Mouse (Mus musculus) neutrophil, adult 5-6 weeks (primary cell): ENCODE results near the gene Napa. TPM values are rescaled to one million over a fixed set of nuclear protein-coding genes. Genes with fewer than 3 reads are reported as not detected.

Source experiments
- ATAC-seq: fragments of 151-379, 151-347 bp; 2 replicates; pipeline ENCODE4 v1.8.0; 2017; ENCODE audit warnings: mild to moderate bottlenecking, moderate TSS enrichment; ENCODE audit not compliant: insufficient number of reproducible peaks, poor library complexity, low FRiP score, severe bottlenecking; ENCODE audit errors: extremely low read depth
- total RNA-seq: library from RNA; stranded (forward); fragments of 200-1000 nt; gene quantifications from 2 replicates; pipeline ENCODE4 v1.2.3, GENCODE M21; 2017

The Napa gene
- total RNA-seq, 1 experiment from 2014 or later: 75.3 TPM

DNA sequence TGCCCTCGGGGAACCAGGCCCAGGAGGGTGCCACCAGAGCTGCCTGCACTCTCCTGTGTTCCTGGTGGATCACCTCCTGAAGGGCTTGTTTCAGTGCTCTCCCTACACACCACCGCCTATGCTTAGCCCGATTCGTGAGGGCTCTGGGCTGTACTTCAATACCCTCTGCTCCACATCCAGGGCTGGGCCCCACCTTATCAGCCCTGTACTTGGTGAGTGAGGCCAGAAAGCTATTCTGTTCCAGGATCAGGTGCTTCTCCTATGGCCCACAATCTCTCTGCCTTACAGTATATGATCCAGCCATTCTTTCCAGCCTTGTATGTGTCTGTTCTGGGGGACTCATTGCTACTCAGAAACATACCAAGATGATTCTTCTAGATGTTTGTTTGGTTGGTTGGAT lies 14.9 kb upstream of the Napa start:
- ATAC-seq: no peak

DNA sequence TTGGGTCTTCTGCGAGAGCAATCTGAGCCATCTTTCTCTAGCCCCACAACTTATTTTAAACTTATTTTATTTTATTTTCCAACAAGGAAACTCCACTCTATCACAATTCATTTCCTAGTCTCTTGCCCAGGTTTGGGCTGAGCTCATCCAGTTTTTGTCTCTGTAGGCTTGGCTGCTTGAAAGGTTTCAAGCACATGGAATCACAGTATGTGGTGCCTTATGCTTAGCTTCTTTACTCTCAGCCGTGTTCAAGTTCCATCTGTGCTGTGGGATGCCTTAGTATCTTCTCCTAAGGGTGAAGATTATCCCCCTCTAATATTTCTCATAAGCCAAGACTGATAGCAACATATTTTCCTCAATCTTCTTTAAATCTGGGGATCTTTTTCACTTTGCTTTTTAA lies 10.7 kb upstream of the Napa start:
- no peak for ATAC-seq

DNA sequence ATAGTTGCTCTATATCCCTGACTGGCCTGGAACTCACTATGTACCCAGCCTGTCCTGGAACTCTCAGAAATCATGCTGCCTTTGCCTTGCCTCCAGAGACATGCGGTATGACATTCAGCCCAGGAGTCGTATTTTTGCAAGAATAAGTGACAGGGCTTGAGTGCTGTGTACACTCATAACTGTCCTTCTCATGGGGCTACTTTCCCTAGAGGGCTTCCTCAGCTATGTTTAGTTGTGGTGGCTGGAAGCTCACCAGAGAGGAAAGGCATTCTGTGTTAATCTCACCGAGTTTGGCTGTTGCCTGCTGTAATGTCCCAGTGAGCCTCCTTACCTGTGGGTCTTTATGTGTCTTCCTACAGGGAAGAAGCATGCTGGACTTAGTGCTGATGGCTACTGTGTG lies 3.7 kb upstream of the Napa start:
- no peak for ATAC-seq

GRCm38 (mm10) chr7:16099901-16100300 lies 1.6 kb downstream of the Napa start:
- ATAC-seq: no peak

DNA sequence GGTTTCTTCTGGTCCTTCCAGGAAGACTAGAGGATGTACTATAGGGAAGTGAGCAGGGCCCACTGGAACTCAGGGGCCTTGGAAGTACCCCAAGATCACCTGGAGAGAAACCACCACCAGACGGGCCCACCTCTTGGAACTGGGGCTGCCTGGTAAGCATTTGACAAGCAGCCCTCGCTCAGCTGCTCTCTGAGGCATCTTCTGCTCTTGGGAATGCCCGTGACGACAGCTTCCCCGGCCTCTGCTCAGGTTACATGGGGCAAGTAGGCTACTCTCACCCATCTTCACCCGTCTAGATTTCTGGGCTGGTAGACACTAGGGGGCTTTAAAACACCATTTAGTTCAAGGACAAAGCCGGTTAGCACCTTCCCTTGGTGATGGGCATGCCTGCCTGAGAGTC lies 2.8 kb downstream of the Napa start:
- ATAC-seq: no peak

- no peak for ATAC-seq
These were observed 3.6 kb downstream of the Napa start for GRCm38 (mm10) chr7:16101726-16102475.

- ATAC-seq: no peak
These were observed 4.5 kb downstream of the Napa start for GRCm38 (mm10) chr7:16102686-16103226.

- ATAC-seq: no peak
These were observed 5.5 kb downstream of the Napa start for GRCm38 (mm10) chr7:16103760-16104159.

DNA sequence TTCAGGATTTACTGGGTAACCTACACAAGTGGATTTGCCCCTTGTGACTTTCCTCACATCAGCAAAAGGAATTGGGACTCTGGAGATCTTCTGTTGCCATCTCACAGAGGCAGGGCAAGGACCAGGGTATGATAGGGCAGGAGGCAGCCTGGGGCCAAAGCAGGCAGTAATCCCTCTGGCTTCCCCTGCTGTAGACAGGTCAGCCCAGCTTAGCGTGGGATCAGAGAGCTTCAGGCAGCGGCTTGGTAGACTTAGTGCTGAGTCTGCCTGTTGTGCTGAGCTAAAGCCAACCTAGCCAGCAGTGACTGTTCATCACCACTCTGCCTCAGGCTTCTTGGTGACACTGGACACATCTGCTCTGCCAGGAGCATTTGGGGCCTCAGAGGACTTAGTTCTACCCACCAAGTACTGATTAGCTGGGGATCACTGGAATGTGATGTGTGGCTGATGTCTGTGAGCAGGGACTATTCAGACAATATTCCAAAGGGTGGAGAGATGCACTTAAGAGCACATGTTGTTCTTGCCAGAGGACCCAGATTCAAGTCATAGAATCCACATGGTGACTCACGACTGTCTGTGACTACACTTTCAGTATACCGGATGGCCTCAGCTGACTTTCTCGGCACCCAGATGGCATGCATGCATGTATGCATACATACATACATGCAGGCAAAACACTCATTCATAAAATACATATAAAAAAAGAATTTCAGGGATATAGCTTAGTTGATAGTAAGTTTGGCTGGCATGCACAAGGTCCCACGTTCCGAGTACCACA lies 6.5 kb downstream of the Napa start:
- ATAC-seq: no peak

DNA sequence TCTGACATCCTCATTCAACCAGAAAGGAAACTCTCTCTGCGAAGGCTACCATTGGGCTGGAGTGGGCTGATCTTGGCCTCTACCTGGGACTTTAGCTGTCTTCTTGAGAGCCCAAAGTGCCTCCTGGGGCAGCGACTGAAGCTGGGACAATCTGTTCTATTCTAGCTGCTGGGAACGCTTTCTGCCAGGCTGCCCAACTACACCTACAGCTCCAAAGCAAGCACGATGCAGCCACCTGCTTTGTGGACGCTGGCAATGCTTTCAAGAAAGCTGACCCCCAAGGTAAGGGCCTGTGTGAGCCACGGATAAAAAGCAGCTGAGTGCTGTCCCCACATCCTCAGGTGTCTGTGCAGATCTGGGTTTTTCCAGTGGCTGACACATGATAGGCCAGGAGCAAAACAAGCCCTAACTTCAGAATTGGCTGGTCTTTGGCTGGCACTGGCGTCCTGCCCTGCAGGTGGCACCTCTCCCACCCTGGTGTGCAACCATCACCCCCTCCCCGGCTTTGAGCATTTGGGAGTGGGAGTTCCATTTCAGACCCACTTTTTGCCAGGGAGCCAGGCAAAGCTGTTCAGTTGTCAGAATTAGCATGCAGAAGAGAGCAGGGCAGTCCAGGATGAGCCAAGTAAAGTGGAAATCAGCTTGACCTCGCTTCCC lies 10.8 kb downstream of the Napa start:
- ATAC-seq: no peak

DNA sequence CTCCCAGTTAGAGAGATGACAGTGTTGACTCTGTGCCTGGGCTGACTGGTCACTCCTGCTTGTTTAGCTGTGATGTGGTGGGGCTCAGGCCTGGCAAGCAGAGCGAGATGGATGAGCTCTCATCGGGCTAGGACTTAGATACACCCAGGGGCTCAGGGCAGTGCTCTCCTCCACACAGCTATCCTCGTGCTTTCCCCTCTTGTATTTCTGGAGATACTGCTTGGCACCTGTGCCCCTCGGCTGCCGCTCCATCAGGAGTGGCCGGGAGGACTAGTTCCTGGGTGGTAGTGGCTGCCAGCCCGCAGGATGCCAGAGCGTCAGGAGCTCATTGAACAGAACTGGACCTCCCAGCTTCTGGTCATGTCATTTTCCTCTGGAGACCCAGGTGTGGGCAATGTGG lies 11.9 kb downstream of the Napa start:
- no peak for ATAC-seq

- no peak for ATAC-seq
These were observed 13.2 kb downstream of the Napa start for GRCm38 (mm10) chr7:16111284-16112090.

- ATAC-seq: no peak
These were observed 18.2 kb downstream of the Napa start for GRCm38 (mm10) chr7:16116418-16116817.

- no peak for ATAC-seq
These were observed 18.8 kb downstream of the Napa start for GRCm38 (mm10) chr7:16117100-16117499.

GRCm38 (mm10) chr7:16119569-16120261 lies 21.5 kb downstream of the Napa start, which contains the start of gene Kptn:
Kptn (plus strand) TSS chr7:16119895.
- peak; percentile 73 for ATAC-seq

GRCm38 (mm10) chr7:16120262-16120600 lies 22.0 kb downstream of the Napa start:
- no peak for ATAC-seq

DNA sequence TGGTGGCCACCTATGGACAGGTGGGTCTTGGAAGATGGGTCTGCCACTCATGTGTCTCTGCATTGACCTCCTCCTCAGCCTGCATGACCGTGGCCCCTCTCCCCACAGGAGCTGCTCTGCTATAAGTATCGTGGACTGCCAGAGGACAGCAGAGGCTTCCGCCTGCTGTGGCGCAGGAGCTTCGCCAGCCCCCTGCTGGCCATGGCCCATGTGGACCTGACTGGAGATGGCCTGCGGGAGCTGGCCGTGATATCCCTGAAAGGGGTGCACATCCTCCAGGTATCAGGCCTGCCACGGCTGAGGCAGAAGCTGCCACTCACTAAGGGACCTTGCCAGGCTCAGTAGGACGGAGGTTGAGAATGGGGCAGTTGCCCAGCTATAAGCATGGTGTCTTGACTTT lies 27.6 kb downstream of the Napa start:
- ATAC-seq: no peak

DNA sequence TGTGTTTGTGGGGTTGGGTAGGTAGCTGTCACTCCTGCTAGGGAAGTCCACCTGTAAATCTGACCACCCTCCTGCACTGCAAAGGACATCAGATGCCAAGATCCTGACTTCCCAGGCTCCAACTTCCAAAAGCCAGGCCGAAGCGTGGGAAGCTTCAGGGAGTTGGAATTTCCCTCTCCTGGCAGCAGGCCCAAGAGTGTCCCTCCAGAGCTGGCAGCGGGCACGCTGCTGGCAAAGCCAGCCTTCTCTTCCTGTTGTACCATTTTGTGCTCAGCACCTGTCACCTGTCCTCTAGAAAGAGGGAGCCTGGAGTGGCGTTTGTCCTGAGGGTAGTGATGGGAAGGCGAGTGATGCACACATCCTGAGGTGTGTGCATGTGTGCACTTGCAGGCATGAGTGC lies 30.1 kb downstream of the Napa start:
- no peak for ATAC-seq
